Mouse (Mus musculus) heart, embryonic 14.5 days (tissue): ENCODE data around the gene Il12rb2. TPM values are rescaled to one million over a fixed set of nuclear protein-coding genes. Genes with fewer than 3 reads are reported as not detected.

ENCODE experiments used
- ATAC-seq: fragments of 200-750 bp; cut with Nextera tagmentation; 2 replicates; pipeline ENCODE4 v1.8.0; 2017; ENCODE audit warnings: low read depth, moderate TSS enrichment; ENCODE audit not compliant: insufficient number of reproducible peaks, insufficient read depth, low FRiP score
- H3K27ac ChIP-seq, 2 experiments: fragments of 200-500 bp in 1 of 2; fragments of 300-500 bp in 1 of 2; sonication (generic) in 1 of 2; replicated peaks in 1 of 2; 2 replicates each; pipeline ENCODE4 v1.5.1; 2012 to 2014; ENCODE audit warnings: low read depth in 2 of 2, low read length in 2 of 2, control low read depth in 1 of 2, mild to moderate bottlenecking in 1 of 2, mixed read lengths in 1 of 2; ENCODE audit not compliant: control insufficient read depth in 1 of 2, insufficient read depth in 1 of 2
- H3K27me3 ChIP-seq: fragments of 300-500 bp; sonication (generic); 2 replicates; pipeline ENCODE4 v1.6.1; 2014; ENCODE audit warnings: mild to moderate bottlenecking, low read length, control low read depth; ENCODE audit not compliant: control insufficient read depth, insufficient read depth
- H3K36me3 ChIP-seq: fragments of 300-500 bp; sonication (generic); 2 replicates; pipeline ENCODE4 v1.6.1; 2014; ENCODE audit warnings: mild to moderate bottlenecking, control low read depth, low read length, mixed read lengths; ENCODE audit not compliant: control insufficient read depth, insufficient read depth
- H3K4me1 ChIP-seq, 2 experiments: fragments of 200-500 bp in 1 of 2; fragments of 300-500 bp in 1 of 2; sonication (generic) in 1 of 2; 2 replicates each; pipeline ENCODE4 v1.6.1; 2012 to 2014; ENCODE audit warnings: low read length in 2 of 2, control low read depth in 1 of 2, mixed read lengths in 1 of 2; ENCODE audit not compliant: control insufficient read depth in 2 of 2, insufficient read depth in 2 of 2
- H3K4me2 ChIP-seq: fragments of 300-500 bp; sonication (generic); 2 replicates; pipeline ENCODE4 v1.6.1; 2014; ENCODE audit warnings: mild to moderate bottlenecking, low read length
- H3K4me3 ChIP-seq, 2 experiments: fragments of 200-500 bp in 1 of 2; fragments of 300-500 bp in 1 of 2; sonication (generic) in 1 of 2; 2 replicates each; pipeline ENCODE4 v1.5.1; 2012 to 2014; ENCODE audit warnings: low read length in 2 of 2, mild to moderate bottlenecking in 2 of 2, control low read depth in 1 of 2, low read depth in 1 of 2, moderate library complexity in 1 of 2; ENCODE audit not compliant: control insufficient read depth in 1 of 2, insufficient read depth in 1 of 2
- H3K9ac ChIP-seq: fragments of 300-500 bp; sonication (generic); 2 replicates; pipeline ENCODE4 v1.6.1; 2014; ENCODE audit warnings: mild to moderate bottlenecking, low read length
- H3K9me3 ChIP-seq: fragments of 300-500 bp; sonication (generic); 2 replicates; pipeline ENCODE4 v1.6.1; 2016; ENCODE audit warnings: low read length, control low read depth; ENCODE audit not compliant: control insufficient read depth
- WGBS: fragments of 180-500 bp; shearing (Covaris S2); extraction: QIAGEN DNeasy Blood & Tissue Kit; methylation state at CpG from one replicate; pipeline ENCODE4 v1.1.7; 2014; 5-methylcytosine and 5-hydroxymethylcytosine counted together
- polyA plus RNA-seq: library from polyadenylated mRNA; unstranded; fragments of >200 nt; fragmentation: Nextera tagmentation; extraction: Ambion mirVana; gene quantifications from 2 replicates; pipeline ENCODE4 v1.2.1, GENCODE M21; 2014

Il12rb2 gene
- polyA plus RNA-seq, 1 experiment from 2014 or later, result not detected

DNA sequence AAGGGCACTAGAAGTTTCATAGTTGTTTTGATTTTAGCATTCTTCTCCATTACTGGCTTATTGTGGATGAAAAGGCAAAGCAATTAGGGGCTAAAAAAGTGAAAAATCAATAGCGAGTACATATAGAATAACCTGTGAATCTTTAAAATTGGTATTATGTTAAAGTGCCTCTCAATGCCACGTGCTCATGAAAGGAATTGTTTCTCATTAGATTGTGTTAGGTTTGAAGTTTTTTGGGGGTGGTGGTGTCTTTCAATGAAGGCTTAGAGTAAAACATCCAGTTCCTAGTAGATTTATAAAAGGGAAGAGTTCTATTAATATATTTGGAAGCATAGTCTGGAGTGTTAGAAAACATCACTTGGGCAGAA, 107.8 kb downstream of the Il12rb2 start:
- Histone ChIP-seq H3K9ac (peak overlapping the region; percentile 100), H3K4me3 (peak overlapping the region; percentile 85 to 100), H3K4me2 (peak overlapping the region; percentile 90), H3K9me3 (no peaks in the 10 kb centered on the region), H3K36me3 (peaks cover 19% of the 10 kb centered on the region), H3K27ac (peak overlapping the region in 1 of 2 experiments; percentile 94; a peak in 2 of 4 replicates), H3K4me1 (peaks cover 0 to 17% of the 10 kb centered on the region in 2 experiments; a peak in 2 of 4 replicates), H3K27me3 (no peaks in the 10 kb centered on the region)
- no peak for ATAC-seq
- WGBS, result 1% methylated on average over 2 of the region's 2 CpGs

DNA sequence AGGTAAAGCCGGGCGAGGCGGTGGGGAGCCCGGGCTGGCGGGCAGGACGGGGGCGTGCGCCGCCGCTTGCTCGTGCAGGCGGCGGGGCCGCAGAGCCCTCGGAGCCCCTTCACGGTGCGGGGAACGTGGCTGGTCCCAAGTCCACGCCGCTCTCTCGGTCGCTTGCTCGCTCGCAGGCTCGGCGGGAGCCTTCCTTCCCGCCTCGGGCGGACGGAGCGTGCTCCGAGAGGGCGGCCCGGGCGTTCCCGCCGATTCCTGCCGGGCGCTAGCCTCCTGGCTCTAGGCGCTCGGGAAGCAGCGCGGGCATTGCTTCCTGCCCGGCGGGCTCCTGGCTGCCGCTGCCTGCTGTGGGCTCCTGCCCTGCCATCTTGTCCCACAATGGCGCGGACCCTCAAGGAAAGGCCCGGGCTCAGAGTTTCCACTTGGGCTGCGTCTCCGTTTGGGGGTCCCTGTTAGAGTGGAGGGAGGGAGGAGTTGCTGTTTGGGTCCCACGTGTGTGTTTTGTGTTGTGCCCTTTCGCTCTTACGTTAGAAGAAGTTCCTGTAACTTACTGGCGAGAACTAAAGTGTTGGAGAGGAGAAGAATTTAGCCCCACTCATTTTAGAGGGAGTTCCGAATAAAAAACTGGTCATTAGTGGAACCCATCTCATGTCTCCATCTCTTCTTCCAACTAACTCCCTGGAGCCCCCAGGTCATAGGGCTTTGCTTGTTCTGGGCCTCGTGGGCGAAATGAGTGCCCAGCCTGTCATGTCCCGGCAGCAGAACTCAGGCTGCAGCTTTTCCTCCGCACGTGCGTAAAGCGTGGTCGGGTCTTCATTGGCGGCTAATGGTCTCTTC, 108.4 kb downstream of the Il12rb2 start:
- H3K4me1 ChIP-seq, result peaks cover 0 to 17% of the 10 kb centered on the region in 2 experiments; a peak in 2 of 4 replicates
- peak; percentile 24 for ATAC-seq
- H3K4me2 ChIP-seq, result peak overlapping the region; percentile 90
- no peaks in the 10 kb centered on the region for H3K9me3 ChIP-seq
- peaks cover 14% of the 10 kb centered on the region for H3K36me3 ChIP-seq
- peak overlapping the region; percentile 69 to 94 for H3K27ac ChIP-seq
- WGBS, result under 1% methylated on average over 56 of the region's 65 CpGs
- H3K4me3 ChIP-seq, result peak overlapping the region; percentile 85 to 100
- H3K27me3 ChIP-seq, result no peaks in the 10 kb centered on the region
- peak overlapping the region; percentile 100 for H3K9ac ChIP-seq

DNA sequence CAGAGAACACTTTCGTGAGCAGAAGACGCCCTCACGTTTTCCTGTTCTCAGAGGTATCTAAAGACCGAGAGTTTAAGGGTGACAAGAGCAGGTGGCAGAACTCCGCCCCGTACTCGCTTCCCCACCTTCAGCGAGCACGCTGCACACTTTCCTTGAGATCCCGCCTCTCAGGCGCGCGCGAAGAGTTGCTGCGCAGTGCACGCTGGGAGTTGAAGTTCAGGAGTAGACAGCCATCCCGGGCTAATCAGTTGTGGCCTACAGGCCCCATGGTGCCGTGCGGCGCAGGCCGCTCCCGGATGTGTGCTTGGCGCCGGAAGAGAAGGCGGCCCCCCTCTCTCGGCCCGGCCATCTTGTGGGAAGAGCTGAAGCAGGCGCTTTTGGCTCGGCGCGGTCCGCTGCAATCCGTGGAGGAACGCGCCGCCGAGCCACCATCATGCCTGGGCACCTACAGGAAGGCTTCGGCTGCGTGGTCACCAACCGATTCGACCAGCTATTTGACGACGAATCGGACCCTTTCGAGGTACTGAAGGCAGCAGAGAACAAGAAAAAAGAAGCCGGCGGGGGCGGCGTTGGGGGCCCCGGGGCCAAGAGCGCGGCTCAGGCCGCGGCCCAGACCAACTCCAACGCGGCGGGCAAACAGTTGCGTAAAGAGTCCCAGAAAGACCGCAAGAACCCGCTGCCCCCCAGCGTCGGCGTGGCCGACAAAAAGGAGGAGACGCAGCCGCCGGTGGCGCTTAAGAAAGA, 109.2 kb downstream of the Il12rb2 start:
- under 1% methylated on average over 68 of the region's 68 CpGs for WGBS
- Histone ChIP-seq H3K9ac (peak overlapping the region; percentile 100), H3K9me3 (no peaks in the 10 kb centered on the region), H3K27me3 (no peaks in the 10 kb centered on the region), H3K4me2 (peak overlapping the region; percentile 90), H3K4me3 (peak overlapping the region; percentile 85 to 100), H3K36me3 (peaks cover 6% of the 10 kb centered on the region), H3K27ac (peak overlapping the region; percentile 94 to 99), H3K4me1 (peaks cover 0 to 17% of the 10 kb centered on the region in 2 experiments; a peak in 2 of 4 replicates)
- ATAC-seq, result peak; percentile 100

DNA sequence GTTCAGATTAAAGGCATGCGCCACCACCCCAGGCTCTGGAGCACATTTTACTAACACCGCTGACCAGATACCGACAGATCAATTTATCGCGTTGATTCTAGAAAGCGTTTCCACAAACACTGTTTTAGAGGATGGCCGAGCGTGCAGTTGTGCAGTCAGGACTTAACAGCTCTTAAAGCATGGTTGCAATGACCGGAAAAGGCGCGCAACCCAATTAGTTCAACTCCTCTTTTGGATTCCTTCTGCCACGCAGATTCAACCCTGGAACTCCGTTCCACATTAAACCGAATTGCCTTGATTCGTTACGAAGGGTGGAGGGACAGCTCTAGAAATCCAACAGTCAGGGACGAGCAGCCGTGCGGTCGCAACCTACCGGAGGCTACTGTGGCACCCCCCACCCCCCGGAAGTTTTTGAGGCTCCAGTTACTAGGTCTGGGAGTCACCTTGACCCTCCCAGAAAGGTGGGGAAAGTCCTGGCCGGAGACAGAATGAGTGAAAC, 109.8 kb downstream of the Il12rb2 start:
- Histone ChIP-seq H3K4me3 (peak overlapping the region; percentile 68 to 100), H3K27ac (peak overlapping the region; percentile 91 to 99), H3K4me2 (peak overlapping the region; percentile 77), H3K9me3 (no peaks in the 10 kb centered on the region), H3K27me3 (no peaks in the 10 kb centered on the region), H3K9ac (peak overlapping the region; percentile 79), H3K4me1 (peaks cover 0 to 17% of the 10 kb centered on the region in 2 experiments; a peak in 2 of 4 replicates), H3K36me3 (no peaks in the 10 kb centered on the region; the same call in 1 of the 2 replicates)
- WGBS, result under 1% methylated on average over 23 of the region's 23 CpGs
- peak; percentile 74 for ATAC-seq

DNA sequence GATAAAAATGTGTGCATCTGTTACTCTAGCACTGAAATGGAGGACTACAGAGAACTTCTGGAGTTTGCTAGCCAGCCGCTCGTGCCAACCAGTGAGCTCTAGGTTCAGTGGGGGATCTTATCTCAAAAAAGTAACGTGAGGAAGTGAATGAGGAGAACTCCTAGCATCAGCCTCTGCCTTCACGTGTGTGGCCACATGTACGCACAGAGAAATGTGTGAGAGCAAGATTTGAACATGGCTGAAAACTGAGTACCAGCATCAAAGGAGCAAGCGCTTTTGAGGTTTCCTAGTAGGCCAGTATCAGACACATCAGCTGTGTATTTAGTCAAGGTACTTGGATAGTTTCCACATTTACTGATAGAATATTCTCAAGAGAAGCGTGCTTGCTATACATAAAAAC, 111.1 kb downstream of the Il12rb2 start:
- ATAC-seq, result no peak
- Histone ChIP-seq H3K27ac (no peak overlapping the region), H3K9me3 (no peaks in the 10 kb centered on the region), H3K36me3 (no peaks in the 10 kb centered on the region), H3K4me3 (no peak overlapping the region), H3K27me3 (no peaks in the 10 kb centered on the region), H3K9ac (no peak overlapping the region), H3K4me2 (no peak overlapping the region), H3K4me1 (peaks cover 0 to 10% of the 10 kb centered on the region in 2 experiments; a peak in 2 of 4 replicates)
- 54% methylated on average over 7 of the region's 7 CpGs for WGBS

DNA sequence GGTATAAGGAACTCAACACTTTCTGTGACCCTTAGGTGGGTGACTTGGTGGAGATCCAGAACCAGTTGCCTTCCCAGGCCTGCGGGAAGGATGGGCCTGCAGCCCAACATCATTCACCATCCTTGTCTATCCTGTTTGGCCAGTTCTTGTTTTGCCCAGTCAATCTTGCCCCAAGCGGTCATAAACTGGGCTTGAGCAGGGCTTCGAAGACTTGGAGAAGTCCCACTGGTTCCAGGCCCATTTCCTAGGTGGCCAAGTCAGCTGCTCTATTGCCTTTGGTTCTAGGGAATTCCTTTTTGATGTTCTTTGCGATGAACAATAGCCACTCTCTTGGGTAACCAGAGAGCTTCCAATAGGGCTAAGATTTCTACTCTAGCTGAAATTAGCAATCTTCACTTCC, 124.9 kb downstream of the Il12rb2 start:
- H3K9me3 ChIP-seq, result no peaks in the 10 kb centered on the region
- H3K9ac ChIP-seq, result no peak overlapping the region
- H3K4me3 ChIP-seq, result no peak overlapping the region
- no peaks in the 10 kb centered on the region for H3K27me3 ChIP-seq
- H3K4me1 ChIP-seq, result no peaks in the 10 kb centered on the region
- no peak overlapping the region for H3K27ac ChIP-seq
- H3K4me2 ChIP-seq, result no peak overlapping the region
- WGBS, result 89% methylated on average over 4 of the region's 4 CpGs
- H3K36me3 ChIP-seq, result no peaks in the 10 kb centered on the region
- no peak for ATAC-seq

DNA sequence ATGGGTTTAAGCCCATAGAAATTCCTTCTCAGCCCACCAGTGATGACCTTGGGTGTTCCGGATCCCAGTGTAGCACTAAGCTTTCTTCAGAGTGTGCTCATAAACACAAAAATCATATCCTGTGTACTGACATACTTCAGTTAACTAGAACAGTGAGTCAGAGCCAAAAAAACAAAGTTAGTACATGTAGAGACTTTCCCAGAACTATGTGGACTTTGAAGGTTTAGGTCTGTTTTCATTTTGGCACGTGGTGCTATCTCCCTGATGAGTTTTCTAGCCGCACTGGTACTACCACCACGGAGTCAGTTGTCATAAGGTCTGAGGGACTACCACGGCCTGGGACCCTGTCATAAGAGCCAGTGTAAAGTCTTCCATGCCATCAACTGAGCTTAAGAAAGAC, 131.5 kb downstream of the Il12rb2 start:
- Histone ChIP-seq H3K27ac (no peak overlapping the region), H3K27me3 (no peaks in the 10 kb centered on the region), H3K4me3 (no peak overlapping the region), H3K4me1 (no peaks in the 10 kb centered on the region), H3K9ac (no peak overlapping the region), H3K36me3 (no peaks in the 10 kb centered on the region), H3K9me3 (no peaks in the 10 kb centered on the region), H3K4me2 (no peak overlapping the region)
- WGBS, result 83% methylated on average over 5 of the region's 5 CpGs
- ATAC-seq, result no peak
